1 mouse cellular context compared by ENCODE assay signal in the genomic region with DNA sequence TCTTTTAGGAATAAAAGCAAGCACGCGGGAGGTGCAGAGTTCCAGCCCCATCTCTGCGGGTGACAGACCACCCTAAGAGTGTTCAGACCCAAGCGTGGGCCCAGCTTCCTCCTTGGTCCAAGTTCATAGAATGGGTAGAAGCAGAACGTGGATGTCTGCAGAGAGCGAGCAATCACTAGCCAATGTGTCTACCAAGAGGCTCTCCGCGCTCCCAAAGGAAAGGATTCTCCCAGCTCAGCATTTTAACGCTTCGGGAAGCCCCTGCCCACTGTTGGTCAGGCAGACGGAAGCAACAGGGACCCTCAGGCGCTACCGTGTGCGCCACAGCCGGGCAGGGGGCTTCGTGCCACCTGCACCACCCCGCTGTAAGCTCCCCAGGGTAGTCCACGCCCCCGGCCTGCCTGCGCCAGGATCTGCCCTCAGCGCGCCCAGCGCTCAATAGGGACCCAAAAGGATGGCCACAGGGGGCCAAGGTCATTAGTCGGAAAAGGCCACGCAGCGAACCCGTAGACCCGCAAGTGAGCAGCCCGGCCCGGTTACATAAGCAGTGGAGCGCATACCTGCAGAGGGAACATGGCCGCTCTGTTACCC.
TF ChIP-seq lines count a peak whose summit lies in the region.

No protein-coding gene starts in this region.

TF ChIP-seq in CH12.LX, 34 proteins besides CTCF, POLR2A, EP300 and RAD21:
- TF ChIP-seq ZMIZ1 (IDR thresholded peaks at IDR 0.05; ENCODE audit: low read depth, low read length) (no peak), NRF1 (IDR thresholded peaks at IDR 0.05; ENCODE audit: low read depth, low read length) (no peak), ZC3H11A (IDR thresholded peaks at IDR 0.05; ENCODE audit: low read depth, low read length) (no peak), SMC3 (IDR thresholded peaks at IDR 0.05; ENCODE audit: low read depth, low read length) (no peak)
TF ChIP-seq in CH12.LX: peak in this region for 0.
